Mouse (Mus musculus) G1E (cell line): ENCODE measurements around the gene Cyp17a1.

Experiments
- CTCF ChIP-seq: IDR thresholded peaks from 2 replicates; pipeline ENCODE4 v1.5.1; 2012; ENCODE audit warnings: low read depth, low read length, inconsistent platforms, mixed read lengths
- GATA2 ChIP-seq: IDR thresholded peaks from 2 replicates; pipeline ENCODE4 v1.6.1; 2012; ENCODE audit warnings: low read depth, low read length, inconsistent platforms, borderline replicate concordance

DNA sequence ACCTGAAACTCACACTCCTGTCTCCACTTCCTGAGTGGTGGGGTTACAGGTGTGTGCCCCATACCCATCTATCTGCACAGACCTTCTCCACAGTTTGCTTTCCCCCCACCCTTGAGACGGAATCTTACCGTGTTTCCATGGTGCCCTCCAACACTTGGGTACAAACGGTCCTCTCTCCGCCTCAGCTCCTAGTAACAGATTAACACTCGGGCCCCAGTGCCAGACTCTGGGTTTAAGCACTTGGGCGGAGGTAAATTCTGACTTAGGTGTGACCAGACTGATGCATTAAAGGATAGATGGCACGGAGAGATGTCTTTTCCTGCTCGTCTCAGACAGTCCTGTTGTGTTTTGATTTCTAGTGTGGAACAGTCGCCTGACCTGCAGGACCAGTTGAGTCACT lies 28.2 kb upstream of the Cyp17a1 start:
- no peak for TF ChIP-seq GATA2
- TF ChIP-seq CTCF, result no peak
